Mouse (Mus musculus) liver, postnatal 0 days (tissue): ENCODE data around the gene Vmn1r203.

Experiments
- CTCF ChIP-seq: sonication (generic); IDR thresholded peaks from 2 replicates; pipeline ENCODE4 v1.5.1; 2016; ENCODE audit warnings: antibody characterized with exemption, low read depth
- EP300 ChIP-seq: IDR thresholded peaks from 2 replicates; pipeline ENCODE4 v1.6.1; 2016; ENCODE audit warnings: antibody characterized with exemption, low read depth, mild to moderate bottlenecking

DNA sequence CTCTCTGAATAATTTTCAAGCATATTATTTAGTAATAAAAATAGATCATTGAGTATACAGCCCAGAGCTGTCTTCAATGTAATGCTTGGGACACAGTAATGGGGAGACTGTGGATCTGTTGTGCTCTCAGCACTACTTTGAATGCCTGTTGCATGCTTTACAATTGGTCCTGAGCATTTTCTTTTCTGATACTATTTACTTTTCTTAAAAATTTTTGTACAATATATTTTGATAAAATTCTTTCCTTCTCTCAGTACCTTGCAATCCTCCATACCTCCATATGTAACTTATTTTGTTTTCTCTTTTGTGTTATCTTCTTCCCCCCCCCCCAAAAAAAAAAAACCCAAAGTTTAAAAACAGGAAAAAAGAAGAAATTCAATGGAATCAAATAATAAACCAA, 12.6 kb upstream of the Vmn1r203 start, which contains the start of gene Vmn1r202:
- TF ChIP-seq CTCF (no peak), EP300 (no peak)
